Mouse (Mus musculus): ENCODE data around the gene Epm2a. TPM values are rescaled to one million over a fixed set of nuclear protein-coding genes. Genes with fewer than 3 reads are reported as not detected.
"Not testable (repeated sequence)": the region's sequence is repeated elsewhere in the genome, so short reads cannot be mapped to it uniquely, and the experiment has no call there.

Gene Epm2a
- polyA plus RNA-seq, 1 experiment from 2014 or later, result 2.3 TPM

DNA sequence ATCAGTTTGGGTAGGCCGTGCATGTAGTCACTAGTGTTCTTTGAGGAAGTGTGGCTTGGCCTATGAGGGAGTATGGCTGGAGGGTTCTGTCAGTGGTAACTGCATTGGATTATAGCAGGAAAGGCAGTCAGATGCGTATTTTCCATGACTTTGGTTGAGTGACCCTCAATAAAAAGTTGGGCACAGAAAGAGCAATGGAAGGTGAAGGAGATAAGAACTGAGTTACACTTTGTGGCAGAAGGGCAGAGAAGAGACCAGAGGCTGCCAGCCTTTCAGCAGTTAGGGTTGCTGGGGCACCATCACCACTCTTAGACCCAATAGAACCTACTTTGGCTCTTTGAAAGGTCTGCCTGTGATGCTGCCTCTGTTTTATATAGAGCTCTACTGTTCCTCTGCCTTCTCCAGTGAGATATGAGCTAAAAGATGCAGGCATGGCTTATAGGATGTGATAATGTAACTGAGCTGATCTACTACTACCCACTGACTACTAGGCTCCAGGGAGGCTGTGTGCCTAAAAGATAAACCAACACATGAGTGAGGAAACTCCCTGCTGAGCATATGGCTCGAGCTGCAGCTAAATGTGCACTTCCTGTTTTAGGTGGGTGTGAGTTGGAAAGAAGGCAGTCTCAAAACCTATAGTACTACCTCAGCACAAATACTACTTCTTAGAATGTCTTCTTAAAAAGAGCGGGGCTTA, 19.9 kb upstream of the Epm2a start:
- no peak for ATAC-seq (ENCODE audit: low FRiP score)
- H3K36me3 ChIP-seq (replicated peaks; ENCODE audit: control insufficient read depth, insufficient read depth), result no peaks in the 10 kb centered on the region
- WGBS, result 78% methylated on average over 4 of the region's 4 CpGs

DNA sequence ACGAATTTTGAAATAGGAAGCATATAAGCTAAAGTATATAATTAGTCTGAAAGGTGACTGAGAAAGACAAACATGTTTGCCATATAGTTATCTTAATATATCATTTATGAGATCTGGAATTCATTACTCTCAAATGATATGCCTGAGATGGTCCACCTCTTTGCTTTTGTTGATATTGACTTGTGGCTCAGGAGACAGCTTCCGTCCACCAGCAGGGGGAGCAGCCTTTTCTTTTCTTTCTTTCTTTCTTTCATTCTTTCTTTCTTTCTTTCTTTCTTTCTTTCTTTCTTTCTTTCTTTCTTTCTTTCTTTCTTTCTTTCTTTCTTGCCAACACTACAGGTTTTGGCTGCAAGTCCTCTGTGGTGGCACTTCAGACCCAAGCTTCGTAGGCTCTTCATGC, 16.7 kb upstream of the Epm2a start:
- 89% methylated on average over 3 of the region's 3 CpGs for WGBS
- ATAC-seq (ENCODE audit: low FRiP score), result no peak
- H3K4me3 ChIP-seq (replicated peaks; ENCODE audit: low read length), result no peak overlapping the region

More for the DNA sequence above, 19.9 kb upstream of the Epm2a start:
- H3K9ac ChIP-seq, result no peak overlapping the region
- DNase-seq (ENCODE audit: low spot score), result no peak
- no peak overlapping the region for H3K27ac ChIP-seq
- no peak overlapping the region for H3K4me3 ChIP-seq (replicated peaks; ENCODE audit: low read length)
- no peak overlapping the region for H3K4me2 ChIP-seq (replicated peaks)
- no peaks in the 10 kb centered on the region for H3K27me3 ChIP-seq (ENCODE audit: control insufficient read depth, insufficient read depth, low read length)
- no peaks in the 10 kb centered on the region for H3K9me3 ChIP-seq (ENCODE audit: control insufficient read depth, low read length)
- H3K4me1 ChIP-seq (replicated peaks; ENCODE audit: control insufficient read depth, insufficient read depth, low read length), result no peaks in the 10 kb centered on the region

DNA sequence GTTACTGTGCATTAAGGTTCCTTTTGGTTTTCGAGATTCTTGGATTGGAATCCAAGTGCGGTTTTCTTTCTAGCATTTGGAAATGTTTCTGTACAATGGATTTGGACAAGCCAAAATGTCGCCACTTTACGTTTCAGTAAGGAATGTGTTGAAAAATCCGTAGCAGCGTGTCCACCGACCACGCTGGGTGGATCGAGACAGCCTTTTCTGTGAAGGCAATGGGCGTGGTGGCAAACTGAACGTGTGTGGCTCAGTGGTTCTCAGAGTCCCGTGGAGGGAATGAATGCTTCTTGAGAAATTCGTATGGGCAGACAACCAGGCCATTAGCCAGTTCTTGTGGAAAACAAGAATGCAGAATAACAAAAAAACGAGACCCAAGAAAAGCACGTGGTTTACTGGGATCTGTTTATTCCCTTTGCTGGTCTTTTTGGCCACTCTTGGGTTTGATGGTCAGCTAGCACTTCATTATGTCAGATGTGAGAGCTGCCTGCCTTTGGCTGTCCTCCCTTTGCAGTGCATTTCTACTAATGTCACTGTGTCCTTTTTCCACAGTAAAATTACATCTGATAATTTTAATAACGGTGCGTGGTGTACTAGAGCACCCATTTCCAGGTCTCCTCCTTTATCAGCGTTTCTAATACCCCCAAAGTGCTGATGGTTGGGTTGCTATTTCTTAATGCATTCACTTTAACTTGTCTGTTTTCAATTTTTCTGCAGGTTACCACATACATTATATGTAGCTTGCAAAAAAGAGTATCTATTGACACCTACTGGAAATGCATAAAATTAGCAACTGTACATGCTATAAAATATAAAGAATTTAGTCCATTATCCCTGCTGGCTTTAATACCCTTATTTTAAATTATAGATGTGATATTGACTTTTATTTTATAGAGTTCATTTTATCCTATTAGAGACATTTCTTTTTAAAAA, 1.6 kb downstream of the Epm2a start:
- H3K36me3 ChIP-seq (replicated peaks; ENCODE audit: control insufficient read depth, insufficient read depth), result no peaks in the 10 kb centered on the region
- DNase-seq (ENCODE audit: low spot score) (no peak), ATAC-seq (ENCODE audit: low FRiP score) (no peak)
- H3K4me3 ChIP-seq (replicated peaks; ENCODE audit: low read length), result no peak overlapping the region
- 82% methylated on average over 18 of the region's 18 CpGs for WGBS
- no peaks in the 10 kb centered on the region for H3K9me3 ChIP-seq (ENCODE audit: control insufficient read depth, low read length)
- H3K9ac ChIP-seq, result no peak overlapping the region
- H3K4me2 ChIP-seq (replicated peaks), result peak overlapping the region; percentile 81; the same call in 1 of the 2 replicates
- no peaks in the 10 kb centered on the region for H3K27me3 ChIP-seq (ENCODE audit: control insufficient read depth, insufficient read depth, low read length)
- H3K4me1 ChIP-seq (replicated peaks; ENCODE audit: control insufficient read depth, insufficient read depth, low read length), result no peaks in the 10 kb centered on the region; the same call in 1 of the 2 replicates
- no peak overlapping the region for H3K27ac ChIP-seq

More for the DNA sequence above, 16.7 kb upstream of the Epm2a start:
- Histone ChIP-seq H3K27me3 (ENCODE audit: control insufficient read depth, insufficient read depth, low read length) (no peaks in the 10 kb centered on the region), H3K4me2 (replicated peaks) (no peak overlapping the region), H3K9ac (no peak overlapping the region), H3K4me1 (replicated peaks; ENCODE audit: control insufficient read depth, insufficient read depth, low read length) (no peaks in the 10 kb centered on the region), H3K36me3 (replicated peaks; ENCODE audit: control insufficient read depth, insufficient read depth) (no peaks in the 10 kb centered on the region), H3K9me3 (ENCODE audit: control insufficient read depth, low read length) (no peaks in the 10 kb centered on the region), H3K27ac (no peak overlapping the region)
- no peak for DNase-seq (ENCODE audit: low spot score)

DNA sequence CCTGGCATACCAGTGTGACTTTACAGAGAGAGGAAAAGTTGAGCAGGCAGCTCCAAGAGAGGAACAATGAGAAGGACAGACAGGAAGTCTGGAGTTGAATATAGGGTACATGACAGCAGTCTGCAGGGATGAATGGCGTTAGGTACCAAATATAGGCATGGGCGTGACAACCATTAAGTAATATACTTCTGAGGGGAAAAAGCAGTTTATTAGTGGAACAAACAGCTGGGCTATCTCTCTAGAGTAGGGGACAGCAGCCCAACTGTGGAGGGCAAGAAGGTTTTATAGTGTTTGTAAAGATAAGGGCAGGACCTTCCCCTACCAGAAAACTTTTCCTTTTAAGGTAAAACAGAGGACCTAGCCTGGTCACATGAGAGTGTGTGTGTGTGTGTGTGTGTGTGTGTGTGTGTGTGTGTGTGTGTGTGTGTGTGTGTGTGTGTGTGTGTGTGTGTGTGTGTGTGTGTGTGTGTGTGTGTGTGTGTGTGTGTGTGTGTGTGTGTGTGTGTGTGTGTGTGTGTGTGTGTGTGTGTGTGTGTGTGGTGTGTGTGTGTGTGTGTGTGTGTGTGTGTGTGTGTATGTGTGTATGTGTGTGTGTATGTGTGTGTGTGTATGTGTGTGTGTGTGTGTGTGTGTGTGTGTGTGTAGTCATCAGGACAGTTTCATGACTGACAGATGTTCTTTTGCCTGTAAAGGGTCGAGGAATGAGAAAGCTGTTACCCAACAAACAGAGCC, 7.2 kb downstream of the Epm2a start:
- H3K27me3 ChIP-seq (ENCODE audit: control insufficient read depth, insufficient read depth, low read length); H3K36me3 ChIP-seq (replicated peaks; ENCODE audit: control insufficient read depth, insufficient read depth); H3K9me3 ChIP-seq (ENCODE audit: control insufficient read depth, low read length); ATAC-seq (ENCODE audit: low FRiP score); DNase-seq (ENCODE audit: low spot score); H3K4me2 ChIP-seq (replicated peaks); H3K9ac ChIP-seq; H3K4me1 ChIP-seq (replicated peaks; ENCODE audit: control insufficient read depth, insufficient read depth, low read length); H3K4me3 ChIP-seq (replicated peaks; ENCODE audit: low read length); H3K27ac ChIP-seq: not testable (repeated sequence)
- 82% methylated on average over 3 of the region's 3 CpGs for whole genome bisulfite sequencing

DNA sequence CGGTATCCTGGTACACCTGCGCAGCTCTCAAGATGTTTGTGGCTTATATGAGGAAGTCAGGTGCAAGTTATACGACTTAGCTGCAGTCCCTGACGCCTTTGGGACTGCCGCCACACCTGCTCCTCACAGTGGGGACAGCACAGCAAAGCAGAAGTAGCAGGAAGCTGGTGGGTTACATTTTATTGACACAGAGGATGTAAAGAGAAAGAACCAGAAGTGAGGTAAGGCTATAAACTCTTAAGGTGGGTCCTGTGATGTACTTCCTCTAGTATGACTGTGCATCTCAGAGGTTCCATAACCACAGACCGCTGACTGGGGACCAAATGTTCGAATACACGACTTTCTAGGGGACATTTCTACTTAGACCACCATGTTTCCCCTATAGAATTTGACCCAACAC, 11.4 kb downstream of the Epm2a start:
- Histone ChIP-seq H3K9me3 (ENCODE audit: control insufficient read depth, low read length) (no peaks in the 10 kb centered on the region), H3K27me3 (ENCODE audit: control insufficient read depth, insufficient read depth, low read length) (no peaks in the 10 kb centered on the region), H3K36me3 (replicated peaks; ENCODE audit: control insufficient read depth, insufficient read depth) (no peaks in the 10 kb centered on the region), H3K9ac (no peak overlapping the region), H3K4me2 (replicated peaks) (no peak overlapping the region), H3K27ac (no peak overlapping the region), H3K4me1 (replicated peaks; ENCODE audit: control insufficient read depth, insufficient read depth, low read length) (no peaks in the 10 kb centered on the region), H3K4me3 (replicated peaks; ENCODE audit: low read length) (no peak overlapping the region)
- DNase-seq (ENCODE audit: low spot score) (no peak), ATAC-seq (ENCODE audit: low FRiP score) (no peak)
- WGBS, result 93% methylated on average over 7 of the region's 8 CpGs

DNA sequence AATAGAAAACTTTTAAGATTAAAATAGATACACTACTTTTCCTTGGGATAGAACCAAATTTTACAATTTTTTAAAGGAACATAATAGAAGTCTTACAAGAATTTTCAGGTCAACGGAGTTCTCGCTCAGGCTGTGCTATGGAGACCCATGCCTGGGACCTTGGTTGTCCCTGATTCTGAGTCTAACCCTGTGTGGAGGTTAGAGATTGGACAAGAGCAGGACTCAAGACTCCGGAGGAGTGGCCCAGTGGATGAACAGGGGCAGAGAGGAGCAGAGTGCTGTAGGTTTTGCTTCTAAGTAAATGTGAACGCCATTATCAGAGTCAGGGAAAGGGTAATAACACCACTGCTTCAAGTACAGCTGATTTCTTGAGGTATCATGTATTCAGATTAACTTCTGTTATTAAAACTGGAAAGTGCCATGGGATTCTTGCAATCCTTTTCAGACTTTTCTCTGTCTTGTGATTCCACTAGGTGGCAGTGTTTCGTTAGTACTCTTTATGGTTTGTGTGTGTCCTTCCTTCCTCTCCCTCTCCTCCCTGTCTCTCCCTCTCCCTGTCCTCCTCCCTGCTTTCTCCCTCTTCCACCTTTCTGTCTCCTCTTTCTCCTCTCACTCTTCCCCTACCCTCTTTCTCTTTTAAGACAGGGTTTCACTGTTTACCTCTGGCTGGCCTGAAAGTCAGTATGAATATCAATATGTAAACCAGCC, 18.9 kb downstream of the Epm2a start:
- Histone ChIP-seq H3K4me2 (replicated peaks) (no peak overlapping the region), H3K9ac (no peak overlapping the region), H3K4me3 (replicated peaks; ENCODE audit: low read length) (no peak overlapping the region), H3K9me3 (ENCODE audit: control insufficient read depth, low read length) (no peaks in the 10 kb centered on the region), H3K36me3 (replicated peaks; ENCODE audit: control insufficient read depth, insufficient read depth) (no peaks in the 10 kb centered on the region), H3K27me3 (ENCODE audit: control insufficient read depth, insufficient read depth, low read length) (no peaks in the 10 kb centered on the region), H3K27ac (no peak overlapping the region), H3K4me1 (replicated peaks; ENCODE audit: control insufficient read depth, insufficient read depth, low read length) (no peaks in the 10 kb centered on the region)
- WGBS, result 61% methylated on average over 5 of the region's 5 CpGs
- ATAC-seq (ENCODE audit: low FRiP score) (peak; percentile 60; the same call in 1 of the 2 replicates), DNase-seq (ENCODE audit: low spot score) (peak; percentile 79)

DNA sequence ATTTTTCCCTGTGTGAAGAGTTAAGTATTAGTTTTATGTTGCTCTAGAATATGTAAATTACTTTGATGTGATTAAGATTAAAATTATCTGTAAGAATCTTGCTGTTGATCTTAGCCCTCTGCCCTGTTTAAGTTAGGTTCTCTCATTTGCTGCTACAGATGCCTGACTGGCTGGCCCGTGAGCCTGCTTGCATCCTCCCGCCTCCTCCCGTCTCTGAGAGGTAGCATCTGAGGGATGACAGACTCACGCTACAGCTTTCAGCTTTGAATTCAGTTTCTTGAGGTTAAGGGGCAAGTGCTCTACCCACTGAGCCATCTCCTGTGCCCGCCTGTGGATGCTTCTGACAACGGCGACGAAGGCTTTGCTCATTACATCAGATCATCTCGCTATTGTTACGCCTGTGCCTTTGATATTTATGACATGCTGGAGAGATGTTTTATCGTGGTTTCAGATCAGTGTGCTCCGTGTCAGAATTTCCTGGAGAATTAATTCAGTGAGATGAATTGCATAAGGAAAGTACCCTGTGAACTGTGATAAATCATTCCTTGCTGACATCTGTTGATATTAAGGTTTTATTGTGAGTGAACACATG, 19.8 kb downstream of the Epm2a start:
- Histone ChIP-seq H3K9me3 (ENCODE audit: control insufficient read depth, low read length) (no peaks in the 10 kb centered on the region), H3K27me3 (ENCODE audit: control insufficient read depth, insufficient read depth, low read length) (no peaks in the 10 kb centered on the region), H3K4me1 (replicated peaks; ENCODE audit: control insufficient read depth, insufficient read depth, low read length) (no peaks in the 10 kb centered on the region), H3K4me3 (replicated peaks; ENCODE audit: low read length) (no peak overlapping the region), H3K4me2 (replicated peaks) (no peak overlapping the region), H3K9ac (no peak overlapping the region), H3K27ac (no peak overlapping the region), H3K36me3 (replicated peaks; ENCODE audit: control insufficient read depth, insufficient read depth) (no peaks in the 10 kb centered on the region)
- WGBS, result 63% methylated on average over 12 of the region's 12 CpGs
- ATAC-seq (ENCODE audit: low FRiP score) (0 out of 2 replicates have a peak, but pooled peaks have one; percentile 6), DNase-seq (ENCODE audit: low spot score) (no peak)

DNA sequence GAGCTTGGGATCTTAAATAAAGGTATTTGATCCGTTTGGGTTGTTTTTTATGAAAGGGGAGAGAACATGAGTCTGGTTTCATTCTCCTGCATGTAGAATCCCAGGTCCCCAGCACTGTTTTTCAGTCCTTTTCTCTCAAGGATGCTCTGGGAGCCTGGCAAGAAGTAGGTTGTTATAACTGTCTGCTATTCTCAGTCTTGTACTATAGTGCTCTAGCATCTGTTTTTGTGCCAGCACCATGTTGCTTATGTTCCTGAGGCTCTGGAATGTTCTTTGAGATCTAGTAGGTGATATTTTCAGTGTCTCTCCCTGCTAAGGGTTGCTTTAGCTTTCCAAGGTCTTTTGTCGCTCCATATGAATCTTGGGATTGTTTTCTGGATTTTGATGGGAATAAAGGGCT, 38.1 kb downstream of the Epm2a start:
- ATAC-seq (ENCODE audit: low FRiP score) (no peak), DNase-seq (ENCODE audit: low spot score) (no peak)
- WGBS, result 85% methylated on average over 2 of the region's 2 CpGs
- Histone ChIP-seq H3K27ac (no peak overlapping the region), H3K9me3 (ENCODE audit: control insufficient read depth, low read length) (no peaks in the 10 kb centered on the region), H3K36me3 (replicated peaks; ENCODE audit: control insufficient read depth, insufficient read depth) (no peaks in the 10 kb centered on the region), H3K4me1 (replicated peaks; ENCODE audit: control insufficient read depth, insufficient read depth, low read length) (no peaks in the 10 kb centered on the region), H3K27me3 (ENCODE audit: control insufficient read depth, insufficient read depth, low read length) (no peaks in the 10 kb centered on the region), H3K9ac (no peak overlapping the region), H3K4me3 (replicated peaks; ENCODE audit: low read length) (no peak overlapping the region), H3K4me2 (replicated peaks) (no peak overlapping the region)

All from hindbrain, embryonic 14.5 days (tissue).